Mouse (Mus musculus) 416B (cell line): ENCODE results near the gene Sema7a.

Source experiments
- DNase-seq: peaks from one replicate; pipeline ENCODE4 v3.0.0; 2011; ENCODE audit warnings: low read depth

Sema7a gene

DNA sequence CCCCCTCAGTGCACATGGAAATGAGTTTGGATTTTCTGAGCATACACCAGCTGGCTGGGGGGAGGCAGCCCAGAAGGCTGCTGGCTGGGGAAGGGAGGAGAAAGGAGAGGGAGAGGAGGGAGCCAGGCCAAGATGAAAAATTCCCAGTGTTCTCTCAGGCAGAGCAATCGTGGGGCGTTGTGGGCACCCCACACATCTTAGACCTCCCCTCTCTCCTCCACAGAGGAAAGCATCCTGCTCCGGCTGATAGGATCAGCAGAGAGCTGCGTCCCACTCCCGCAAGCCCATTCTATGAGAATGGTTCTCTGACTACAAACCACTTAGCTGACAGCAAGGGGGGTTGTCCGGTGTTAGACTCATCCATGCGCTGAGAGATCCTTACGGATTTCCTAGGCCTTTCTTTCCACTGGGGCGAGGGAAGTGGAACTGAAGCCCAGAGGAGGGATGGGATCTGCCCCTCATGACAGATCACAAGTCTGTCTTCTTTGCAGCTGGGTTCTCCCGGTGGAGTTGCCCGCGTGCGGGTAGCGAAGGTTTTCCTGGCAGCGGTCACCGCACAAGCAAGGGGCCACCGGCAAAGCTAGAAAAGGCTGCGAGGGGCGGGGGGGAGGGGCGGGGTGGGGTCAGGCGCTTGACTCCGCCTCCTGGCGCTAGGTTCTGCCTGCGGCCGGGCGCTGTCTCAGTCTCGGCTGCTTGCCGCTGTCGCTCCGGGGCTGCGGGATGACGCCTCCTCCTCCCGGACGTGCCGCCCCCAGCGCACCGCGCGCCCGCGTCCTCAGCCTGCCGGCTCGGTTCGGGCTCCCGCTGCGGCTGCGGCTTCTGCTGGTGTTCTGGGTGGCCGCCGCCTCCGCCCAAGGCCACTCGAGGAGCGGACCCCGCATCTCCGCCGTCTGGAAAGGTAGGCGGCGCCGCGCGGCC is at the start of gene Sema7a:
Gene Sema7a, plus strand, starts transcription at position 682 of the 918 bp plus-strand sequence.
- peak; percentile 65 for DNase-seq

DNA sequence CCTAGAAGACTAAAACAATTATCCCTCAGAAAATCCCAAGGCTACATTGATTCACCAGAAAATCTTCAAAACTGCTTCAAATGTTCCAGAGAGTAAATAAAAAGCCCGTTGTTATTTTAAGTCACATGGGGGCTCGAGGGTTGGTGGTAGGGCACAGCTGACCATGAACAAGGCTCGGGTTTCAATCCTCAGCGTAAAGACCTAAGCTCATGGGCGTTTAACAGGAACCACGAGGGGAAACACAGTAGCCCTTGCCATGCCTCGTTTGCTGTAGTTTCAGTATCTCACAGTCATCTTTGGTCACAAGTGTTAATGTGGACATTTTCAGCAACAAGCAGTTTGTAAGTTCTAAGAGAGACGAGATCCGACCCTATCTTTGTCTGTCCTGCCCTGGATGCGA is 39.4 kb upstream of the Sema7a start:
- peak; percentile 71 for DNase-seq

DNA sequence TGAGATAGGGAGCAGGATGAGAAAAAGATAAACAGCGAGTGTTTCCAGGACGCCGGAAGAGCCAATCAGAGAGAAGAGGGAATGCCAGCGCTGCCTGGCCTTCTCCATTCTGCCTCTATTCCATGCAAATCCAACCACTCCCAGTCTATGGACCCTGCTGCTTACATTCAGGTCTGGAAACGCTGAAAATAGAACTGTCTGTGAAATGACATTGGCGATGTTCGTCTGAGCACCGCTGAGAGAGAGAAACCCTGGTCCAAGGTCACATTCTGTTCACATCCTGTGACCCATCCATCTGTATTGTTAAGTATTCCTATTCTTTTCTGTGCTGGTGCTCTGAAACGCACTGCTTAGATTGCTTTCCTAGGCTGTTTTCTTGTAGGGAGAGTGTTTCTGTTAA is 38.7 kb upstream of the Sema7a start:
- DNase-seq, result no peak

DNA sequence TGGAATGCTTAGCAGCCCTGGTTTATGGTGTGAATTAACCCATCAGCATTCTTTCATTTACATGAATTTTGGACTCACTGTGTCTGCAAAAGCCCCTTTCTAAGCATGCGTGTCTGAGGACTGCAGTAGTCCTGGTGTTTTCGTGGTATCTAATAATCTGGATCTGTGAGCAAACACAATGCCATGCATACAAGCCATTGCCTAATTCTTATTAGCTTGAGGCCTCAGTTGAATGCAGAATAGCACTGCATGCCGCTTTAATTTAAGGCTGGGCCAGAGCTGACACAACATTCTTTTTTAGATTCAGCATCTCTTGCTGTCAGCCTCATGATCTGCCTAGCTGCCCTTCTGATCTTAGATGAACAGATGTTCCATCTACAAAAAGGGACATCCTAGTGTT is 38.3 kb upstream of the Sema7a start:
- DNase-seq, result no peak

DNA sequence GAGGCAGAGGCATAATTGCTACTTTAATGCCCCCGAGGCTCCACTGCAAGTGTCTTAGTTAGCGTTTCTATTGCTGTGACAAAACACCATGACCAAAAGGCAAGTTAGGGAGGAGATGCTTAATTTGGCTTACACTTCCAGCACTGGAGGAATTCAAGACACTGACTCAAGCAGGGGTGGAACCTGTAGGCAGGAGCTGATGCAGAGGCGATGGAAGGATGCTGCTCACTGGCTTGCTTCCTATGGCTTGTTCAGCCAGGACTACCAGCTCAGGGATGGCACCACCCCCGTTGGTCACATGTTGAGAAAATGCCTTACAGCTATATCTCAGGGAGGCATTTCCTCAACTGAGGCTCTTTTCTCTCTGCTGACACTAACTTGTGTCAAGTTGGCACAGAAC is 37.8 kb upstream of the Sema7a start:
- no peak for DNase-seq

DNA sequence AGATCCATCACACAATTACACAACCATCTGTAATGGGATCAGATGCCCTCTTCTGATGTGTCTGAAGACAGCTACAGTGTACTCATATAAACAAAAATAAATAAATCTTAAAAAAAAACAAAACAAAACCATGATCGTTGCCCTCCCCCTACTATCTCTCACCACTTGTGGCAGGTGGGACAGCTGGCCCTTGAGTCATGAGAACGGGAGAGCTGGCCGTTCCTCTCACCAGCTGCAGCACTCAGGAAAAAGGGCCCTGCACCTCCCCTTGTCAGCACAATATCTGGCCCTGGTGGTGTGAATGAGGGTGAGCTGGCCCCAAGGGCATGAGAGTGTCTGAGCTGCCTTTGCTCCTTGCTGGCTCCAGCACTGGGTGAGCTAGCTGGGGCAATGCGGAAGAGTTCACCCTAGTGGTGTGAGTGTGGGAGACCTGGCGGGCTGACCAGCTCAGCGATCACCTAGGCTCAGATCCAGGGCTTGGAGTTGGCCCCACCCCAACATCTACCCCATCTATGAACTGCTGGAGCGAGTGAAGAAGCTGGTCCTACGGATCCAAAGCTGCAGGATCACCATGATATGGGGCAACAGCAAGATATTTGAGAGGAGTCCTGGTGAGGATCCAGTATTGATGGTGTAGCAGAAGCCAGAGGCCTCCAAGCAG is 36.2 kb upstream of the Sema7a start:
- DNase-seq, result no peak

DNA sequence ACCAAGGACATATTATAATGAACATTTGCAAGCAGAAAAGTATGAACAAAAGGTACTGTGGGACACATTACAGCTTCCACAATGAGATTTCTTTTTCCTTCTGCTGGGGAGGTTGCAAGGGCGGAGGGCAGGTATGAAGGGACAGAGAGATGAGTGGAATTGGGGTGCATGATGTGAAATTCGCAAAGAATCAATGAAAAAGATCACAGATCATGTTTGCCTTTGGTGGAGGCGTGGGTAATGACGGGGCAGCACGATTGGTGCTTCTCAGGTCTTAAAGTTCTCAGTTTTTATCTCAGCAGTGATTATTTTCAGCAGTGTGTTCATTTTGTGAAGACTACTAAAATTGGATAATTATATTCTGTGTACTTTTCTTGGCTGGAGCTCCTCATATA is 35.7 kb upstream of the Sema7a start:
- no peak for DNase-seq

DNA sequence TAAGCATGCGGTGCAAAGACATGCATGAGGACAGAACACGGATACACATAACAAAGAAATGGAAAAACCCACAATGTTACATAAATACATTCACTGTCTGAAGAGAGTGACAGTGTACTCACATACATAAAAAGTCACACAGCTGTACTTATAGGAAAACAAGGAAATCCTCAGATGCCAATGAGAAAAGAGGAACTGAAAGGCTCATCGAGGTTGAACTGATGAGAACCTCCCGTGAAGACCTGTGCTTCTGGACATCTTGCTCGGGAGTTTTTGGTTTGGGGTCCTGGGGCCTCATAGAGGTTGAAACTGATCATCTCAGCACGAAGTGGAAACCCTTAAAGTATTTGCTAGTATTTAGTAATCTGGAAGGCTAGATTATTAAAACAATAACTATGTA is 32.7 kb upstream of the Sema7a start:
- DNase-seq, result peak; percentile 20

DNA sequence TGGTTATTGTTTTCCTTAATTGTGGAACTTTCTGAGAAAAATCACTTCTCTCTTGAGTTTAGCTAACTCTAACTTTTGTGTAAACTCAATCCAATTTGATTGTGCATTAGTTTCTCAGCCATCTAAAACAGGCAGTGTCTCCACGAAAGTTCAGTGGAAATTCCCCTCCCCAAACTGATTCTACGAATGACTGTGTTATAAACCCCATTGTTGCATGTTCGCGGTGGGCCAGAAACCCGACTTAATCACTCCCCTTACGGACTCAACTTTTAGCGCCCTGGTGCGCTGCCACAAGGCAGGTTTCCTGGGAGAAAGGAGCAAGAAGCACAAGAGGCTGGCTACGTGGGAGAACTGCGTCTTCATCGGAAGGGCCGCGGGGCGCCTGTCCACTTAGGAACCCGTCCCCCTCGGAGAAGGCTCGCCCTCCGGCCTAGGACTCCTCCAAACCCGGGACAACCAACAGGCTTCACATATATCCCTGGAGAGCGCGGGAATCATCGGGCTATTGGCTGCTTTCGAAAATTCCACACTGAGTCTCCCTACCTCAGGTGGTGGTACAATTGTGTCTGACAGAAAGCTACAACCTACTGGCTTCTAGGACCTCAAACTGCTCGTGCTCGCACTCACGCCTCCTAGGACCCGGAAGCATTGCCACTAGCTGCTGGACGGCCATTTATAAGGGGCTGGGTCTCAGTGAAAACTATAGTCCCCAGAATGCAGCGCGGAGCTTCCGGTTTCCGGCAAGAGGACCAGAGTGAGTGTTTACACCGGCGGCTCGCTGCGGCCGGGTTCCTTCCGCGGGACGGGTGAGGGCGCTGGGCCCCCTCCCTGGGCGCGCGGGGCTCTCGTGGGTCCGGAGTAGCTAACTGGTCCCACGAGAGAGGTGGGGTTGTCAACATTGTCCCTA is 29.4 kb upstream of the Sema7a start, which contains the start of gene Ubl7:
Gene Ubl7, plus strand, starts transcription at position 726 of the 907 bp plus-strand sequence.
- DNase-seq, result peak; percentile 96

DNA sequence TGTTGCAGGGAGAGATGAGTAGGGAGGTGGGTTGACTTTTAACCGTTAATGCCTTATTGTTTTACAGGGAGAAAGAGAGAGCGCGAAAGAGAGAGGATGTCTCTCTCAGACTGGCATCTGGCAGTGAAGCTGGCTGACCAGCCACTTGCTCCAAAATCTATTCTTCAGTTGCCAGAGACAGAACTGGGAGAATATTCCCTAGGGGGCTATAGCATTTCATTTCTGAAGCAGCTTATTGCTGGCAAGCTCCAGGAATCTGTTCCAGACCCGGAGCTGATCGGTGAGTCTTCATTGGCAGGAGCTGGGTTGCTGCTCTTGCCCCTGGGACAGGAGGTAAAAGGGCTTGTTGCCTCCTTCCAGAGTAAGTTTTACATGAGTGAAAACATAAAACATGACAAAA is 27.3 kb upstream of the Sema7a start:
- DNase-seq, result no peak

DNA sequence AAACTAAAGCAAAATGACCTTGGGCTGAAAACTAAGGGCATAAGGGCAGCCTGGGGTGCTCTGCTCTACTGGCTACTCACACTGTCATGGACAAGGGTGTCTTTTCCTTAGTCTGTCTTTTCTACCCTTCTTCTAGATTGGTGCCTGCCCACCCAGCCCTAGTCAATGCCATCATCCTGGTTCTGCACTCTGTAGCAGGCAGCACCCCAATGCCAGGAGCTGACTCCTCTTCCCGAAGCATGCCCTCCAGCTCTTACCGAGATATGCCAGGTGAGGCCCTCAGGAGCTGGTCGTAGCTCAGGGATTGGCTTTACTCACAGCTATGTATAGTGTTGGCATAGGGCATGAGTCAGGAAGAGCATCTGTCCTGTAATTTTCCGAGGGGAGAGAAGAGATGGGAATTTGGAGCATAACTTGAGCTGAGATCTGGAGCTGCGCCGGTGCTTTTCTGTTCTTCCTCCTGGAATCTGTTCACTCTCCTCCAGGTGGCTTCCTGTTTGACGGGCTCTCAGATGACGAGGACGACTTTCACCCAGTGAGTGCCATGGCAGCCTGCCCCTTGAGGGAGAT is 18.3 kb upstream of the Sema7a start:
- no peak for DNase-seq

DNA sequence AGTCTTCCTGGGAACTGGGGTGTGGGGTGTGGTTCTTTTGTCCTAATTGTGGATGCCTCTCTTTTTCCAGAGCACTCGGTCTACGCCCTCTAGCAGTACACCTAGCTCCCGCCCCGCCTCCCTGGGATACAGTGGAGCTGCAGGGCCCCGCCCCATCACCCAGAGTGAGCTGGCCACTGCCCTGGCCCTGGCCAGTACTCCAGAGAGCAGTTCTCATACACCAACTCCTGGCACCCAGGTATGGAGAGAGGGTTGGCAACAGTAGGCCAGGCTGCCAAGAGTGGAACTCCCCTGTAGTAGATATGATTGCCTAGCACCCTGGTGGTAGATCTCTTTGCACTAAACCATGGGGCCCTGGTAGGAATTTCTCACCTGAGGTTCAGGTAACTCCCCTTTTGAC is 17.5 kb upstream of the Sema7a start:
- no peak for DNase-seq

DNA sequence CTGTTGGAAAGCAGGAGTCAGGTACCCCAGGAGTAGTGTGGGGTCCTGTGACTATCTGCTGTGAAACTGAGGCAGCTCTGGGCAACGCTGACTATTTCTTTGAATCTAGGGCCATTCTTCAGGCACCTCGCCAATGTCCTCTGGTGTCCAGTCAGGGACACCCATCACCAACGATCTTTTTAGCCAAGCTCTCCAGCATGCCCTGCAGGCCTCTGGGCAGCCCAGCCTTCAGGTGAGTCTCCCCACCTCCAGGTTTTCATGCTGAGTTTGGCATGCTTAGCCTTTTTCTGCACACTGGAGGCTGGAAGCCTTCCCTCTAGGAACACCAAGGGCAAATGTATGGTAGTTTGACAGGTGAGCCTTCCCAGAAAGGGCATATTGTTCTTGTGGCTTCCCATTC is 16.9 kb upstream of the Sema7a start:
- DNase-seq, result no peak

DNA sequence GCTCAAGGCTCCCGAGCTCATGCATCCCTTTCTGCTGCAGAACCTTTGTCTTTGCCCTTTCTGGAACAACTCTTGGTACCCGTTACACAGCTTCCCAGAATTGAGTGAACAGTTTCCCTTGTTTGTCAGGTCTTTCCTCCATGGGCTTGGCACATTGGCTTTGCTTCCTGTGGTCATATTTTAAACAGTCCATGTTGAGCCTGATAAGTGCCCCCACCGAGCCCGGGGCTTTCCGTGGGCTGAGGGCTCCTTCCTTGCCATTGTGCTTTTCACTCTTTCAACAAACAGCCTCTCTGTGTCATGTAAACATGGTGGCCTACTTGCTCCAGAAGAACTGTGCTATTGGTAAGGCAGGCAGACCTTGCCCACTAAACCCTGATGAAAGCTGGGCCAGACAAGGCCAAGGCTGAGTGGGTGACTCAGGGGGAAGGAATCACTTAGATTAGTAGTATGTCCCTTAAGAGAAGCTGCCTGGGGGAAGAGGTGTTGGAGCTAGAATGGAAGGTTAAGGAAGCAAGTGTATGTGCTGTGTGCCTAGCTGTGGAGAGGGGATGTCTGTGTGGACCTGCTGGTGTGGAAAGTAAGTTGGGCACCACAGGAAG is 8.6 kb upstream of the Sema7a start:
- DNase-seq, result peak; percentile 65

DNA sequence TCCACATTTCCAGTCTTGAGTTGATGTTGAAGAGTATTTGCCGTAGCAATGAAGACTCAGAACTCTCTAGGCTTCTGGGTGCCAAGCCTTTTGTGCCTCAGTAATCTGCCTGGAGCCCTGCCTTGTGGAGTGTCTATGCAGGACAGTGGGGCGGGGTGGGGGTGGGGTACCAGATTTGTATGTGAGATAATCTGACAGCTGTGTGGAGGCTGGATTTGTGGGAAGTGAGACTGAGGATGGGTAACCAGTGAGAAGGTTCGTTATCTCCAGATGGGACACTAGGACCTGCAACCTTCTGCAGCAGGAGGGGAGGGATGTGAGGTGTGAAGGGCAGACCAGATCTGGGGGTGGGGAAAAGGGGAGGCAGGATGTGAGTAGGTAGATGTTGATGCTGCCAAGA is 7.7 kb upstream of the Sema7a start:
- no peak for DNase-seq

DNA sequence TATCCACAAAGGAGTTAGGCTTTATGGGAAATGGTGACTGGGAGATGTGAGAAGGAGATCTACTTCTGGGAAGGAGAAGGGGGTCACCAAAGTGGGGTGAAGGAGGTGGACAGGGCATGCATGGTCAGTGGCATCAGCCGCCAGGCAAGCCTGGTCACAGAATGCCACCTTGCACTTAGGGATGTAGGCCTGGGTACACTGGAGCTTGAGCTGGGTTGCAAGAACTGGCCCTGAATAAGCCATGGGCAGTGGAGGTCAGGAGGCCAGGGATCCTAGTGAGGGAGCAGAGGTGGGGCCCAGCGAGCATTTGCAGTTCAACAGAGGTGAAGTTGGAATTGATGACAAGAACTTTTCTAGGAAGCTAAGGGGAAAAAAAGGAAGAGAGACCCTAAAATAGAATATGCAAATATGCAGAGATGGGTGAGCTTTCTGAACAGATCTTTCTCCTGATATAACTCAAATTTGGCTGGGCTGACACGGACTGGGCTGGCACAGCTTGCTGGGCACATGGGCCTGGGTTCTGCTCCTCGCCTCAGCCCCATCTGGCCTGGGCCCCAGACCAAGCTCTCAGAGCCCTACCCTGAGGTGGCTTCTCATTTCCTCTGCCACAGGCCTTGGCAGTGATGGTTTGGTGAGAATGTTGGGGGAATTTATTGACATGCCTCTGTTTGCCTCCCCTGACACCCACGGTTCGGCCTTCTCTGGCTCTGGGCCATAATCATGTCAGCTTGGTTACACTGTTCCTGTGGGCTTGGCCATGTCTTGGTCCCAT is 6.9 kb upstream of the Sema7a start:
- peak; percentile 52 for DNase-seq

DNA sequence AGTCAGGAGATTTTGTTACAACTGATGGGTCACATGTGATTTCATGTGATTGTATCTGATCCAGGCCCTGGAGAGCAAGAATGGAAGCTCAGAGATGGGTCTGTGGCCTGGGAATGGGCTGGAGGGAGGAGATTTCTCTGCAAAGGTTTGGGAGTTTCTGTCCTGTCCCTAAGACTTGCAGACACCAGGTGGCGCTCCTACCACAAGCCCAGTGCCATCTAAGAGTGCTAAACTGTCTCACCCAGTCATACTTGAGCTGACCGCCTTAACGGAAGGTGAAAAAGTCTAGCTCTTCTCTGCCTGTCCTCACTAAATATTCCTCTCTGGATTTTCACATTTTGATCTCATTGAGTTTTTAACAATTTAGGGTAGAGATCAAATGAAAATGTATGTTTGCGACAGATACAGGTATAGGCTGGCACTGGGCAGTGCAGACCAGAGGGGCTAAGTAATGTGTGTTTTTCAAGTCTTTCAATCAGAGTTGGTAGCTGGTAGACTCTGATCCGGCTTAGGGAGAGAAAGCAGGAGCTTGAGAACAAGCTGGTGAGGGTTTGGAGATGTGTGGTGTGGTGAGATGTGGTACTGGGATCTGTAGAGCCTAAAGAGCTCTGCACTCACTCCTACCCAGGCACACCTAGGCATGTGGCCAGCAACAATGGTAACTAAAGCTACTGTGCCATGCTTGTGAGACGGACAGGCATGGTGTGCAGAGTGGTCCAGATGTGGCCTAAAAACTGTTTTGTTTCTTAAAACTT is 4.1 kb upstream of the Sema7a start:
- peak; percentile 88 for DNase-seq

DNA sequence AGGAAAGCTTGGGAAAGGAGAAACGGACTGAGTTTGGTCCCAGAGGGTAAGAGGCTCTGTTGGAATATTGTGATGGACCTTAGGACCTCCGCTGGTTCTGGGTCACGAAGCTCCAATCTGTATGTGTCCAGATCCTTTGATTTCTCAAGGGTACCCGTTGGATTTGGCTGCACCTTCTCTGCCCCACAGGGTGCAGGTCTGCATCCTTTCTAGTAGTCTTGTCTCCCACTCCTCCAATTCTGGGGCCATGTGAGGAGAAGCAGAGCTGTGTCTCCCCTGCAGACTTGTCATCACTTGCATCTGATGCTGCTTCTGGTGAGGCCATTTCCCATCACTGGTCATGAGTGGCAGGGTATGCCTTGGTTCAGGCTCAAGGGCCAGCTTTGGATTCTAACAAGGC is 2.7 kb upstream of the Sema7a start:
- no peak for DNase-seq

DNA sequence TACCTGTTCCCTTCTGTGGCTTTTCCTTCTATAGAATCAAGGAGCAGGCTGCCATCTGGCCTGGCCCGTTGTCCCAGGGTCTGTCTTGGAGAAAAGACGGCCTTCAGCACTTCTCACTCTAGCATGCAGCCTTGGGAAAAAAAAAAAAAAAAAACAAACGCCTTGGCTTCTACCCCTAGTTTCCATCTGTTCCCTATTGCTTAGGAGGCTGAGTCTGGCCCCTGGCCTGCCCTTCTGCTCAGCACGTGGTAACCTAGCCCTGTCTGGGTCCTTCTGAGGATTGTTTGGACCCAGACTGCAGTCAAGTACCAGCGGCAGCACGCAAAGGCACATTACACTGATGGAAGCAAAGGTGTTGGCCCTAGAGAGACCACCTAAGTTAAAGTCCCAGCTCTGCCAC is 2.3 kb upstream of the Sema7a start:
- no peak for DNase-seq
